Mouse (Mus musculus) erythroblast, embryonic 14.5 days (primary cell): ENCODE data around the gene Tns3.

ENCODE experiments used
- GATA1 ChIP-seq: IDR thresholded peaks from 2 replicates; pipeline ENCODE4 v1.6.1; 2012; ENCODE audit warnings: low read length, inconsistent platforms, mixed read lengths
- TAL1 ChIP-seq: IDR thresholded peaks from 3 replicates; pipeline ENCODE4 v1.6.1; 2012; ENCODE audit warnings: low read length, inconsistent platforms, mixed read lengths

- no peak for TF ChIP-seq GATA1
- TF ChIP-seq TAL1: no peak
Measured at GRCm38 (mm10) chr11:8534893-8535292, 129.4 kb downstream of the Tns3 start.
